16 mouse cellular contexts compared by ENCODE assay signal in the genomic region with DNA sequence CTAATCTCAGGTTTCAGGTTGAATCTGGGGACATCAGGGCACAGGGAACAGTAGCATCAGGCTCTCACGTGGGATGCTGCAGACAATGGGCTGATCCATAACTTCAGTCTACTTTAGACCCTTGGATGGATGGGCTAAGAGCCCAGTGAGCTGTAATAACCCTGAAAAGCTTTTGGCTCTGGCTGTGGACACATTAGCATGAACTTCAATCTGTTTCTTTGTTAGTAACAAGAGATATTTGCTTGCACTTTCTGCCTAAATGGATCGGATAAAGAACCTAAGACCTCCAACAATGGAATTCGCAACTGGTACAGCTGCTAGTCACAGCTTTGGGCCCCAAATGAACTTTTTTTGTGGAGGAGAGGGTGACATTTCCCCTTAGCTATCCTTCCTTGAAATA.
DNase-seq lines count a peak whose midpoint lies in the region; ATAC-seq and TF ChIP-seq lines count a peak whose summit lies in the region.
"Had no signal": no experiment of that assay in that cellular context is flagged by ENCODE, and none has a peak within 500 bp of the region (broad histone marks: within the 10 kb centered on the region; RNA-seq: fewer than 3 reads in every experiment).

No protein-coding gene starts in this region.

- no peaks in the 10 kb centered on the region for H3K9me3 ChIP-seq in forebrain, postnatal 0 days (ENCODE audit: low read length)
- H3K9me3 ChIP-seq: lung, embryonic 15.5 days; neural tube, embryonic 12.5 days had no signal

- H3K4me1 ChIP-seq in forebrain, postnatal 0 days (ENCODE audit: insufficient read depth), result peaks cover 10% of the 10 kb centered on the region
- H3K4me1 ChIP-seq: megakaryocyte, embryonic 14.5 days had no signal

- H3K27me3 ChIP-seq in forebrain, postnatal 0 days (ENCODE audit: insufficient read depth, low read length), result no peaks in the 10 kb centered on the region
- H3K27me3 ChIP-seq: lung, embryonic 15.5 days; neural tube, embryonic 12.5 days; Patski had no signal

- H3K36me3 ChIP-seq in forebrain, postnatal 0 days (ENCODE audit: insufficient read depth), result no peaks in the 10 kb centered on the region
- H3K36me3 ChIP-seq: lung, embryonic 15.5 days; neural tube, embryonic 12.5 days had no signal

- ATAC-seq in forebrain, postnatal 0 days, result no peak
- no peak for ATAC-seq in frontal cortex, adult (ENCODE audit: low TSS enrichment)
- ATAC-seq: Patski had no signal

- H3K4me3 ChIP-seq in forebrain, postnatal 0 days (ENCODE audit: low read depth, low read length), result no peak overlapping the region
- H3K4me3 ChIP-seq: gastrocnemius, adult 2 months; lung, embryonic 15.5 days; megakaryocyte, embryonic 14.5 days; neural tube, embryonic 12.5 days had no signal

- peak overlapping the region; percentile 32 for H3K4me2 ChIP-seq in forebrain, postnatal 0 days (ENCODE audit: low read depth)
- H3K4me2 ChIP-seq: lung, embryonic 15.5 days; neural tube, embryonic 12.5 days had no signal

- WGBS in forebrain, postnatal 0 days, result 11% methylated on average over 3 of the region's 3 CpGs

- intact Hi-C loops in left cerebral cortex, postnatal 4 days (cut with DNase I), result no loop called here
- intact Hi-C loops in left cerebral cortex, postnatal 36 days (cut with DNase I), result no loop called here

- no peak for TF ChIP-seq CTCF in forebrain, postnatal 0 days (IDR thresholded peaks at IDR 0.05; ENCODE audit: low read depth)

- no peak overlapping the region for H3K9ac ChIP-seq in forebrain, postnatal 0 days
- H3K9ac ChIP-seq: lung, embryonic 15.5 days; neural tube, embryonic 12.5 days had no signal

- H3K27ac ChIP-seq in forebrain, postnatal 0 days (ENCODE audit: low read depth, low read length), result peak overlapping the region; percentile 40; the same call in 1 of the 2 replicates
- H3K27ac ChIP-seq: gastrocnemius, adult 2 months; lung, embryonic 15.5 days; neural tube, embryonic 12.5 days had no signal

- DNase-seq in embryo, embryonic 11 days, result peak; percentile 16
- DNase-seq in embryo, embryonic 10 days (ENCODE audit: low spot score), result no peak
- DNase-seq in left cerebral cortex, postnatal 4 days, result peak; percentile 9
- DNase-seq in left cerebral cortex, postnatal 36 days (ENCODE audit: low spot score in 2 of 2), result no peak
- peak; percentile 47 for DNase-seq in forebrain, postnatal 0 days
- peak; percentile 49 for DNase-seq in retina, embryonic 14.5 days (ENCODE audit: low spot score)
- DNase-seq in thymus, postnatal 10 days (ENCODE audit: low spot score in 2 of 2), result no peak
- DNase-seq: cerebellum, adult 2 months; gastrocnemius, adult 2 months; right cerebral cortex, adult 18-20 months; thymus, adult 2 months had no signal

Comparison
In these comparisons a context has a peak if more than half of its experiments do, and no peak if none do; other contexts are left out.
1. DNase-seq: peak in embryo, embryonic 11 days (single experiment), left cerebral cortex, postnatal 4 days (single experiment), forebrain, postnatal 0 days (single experiment) and retina, embryonic 14.5 days (single experiment); none in embryo, embryonic 10 days (single experiment), left cerebral cortex, postnatal 36 days (0 of 2) and thymus, postnatal 10 days (0 of 2).